Mouse (Mus musculus) hindbrain, embryonic 13.5 days (tissue): ENCODE results near the gene Apobec2. TPM values are rescaled to one million over a fixed set of nuclear protein-coding genes. Genes with fewer than 3 reads are reported as not detected.
"Not testable (repeated sequence)": the region's sequence is repeated elsewhere in the genome, so short reads cannot be mapped to it uniquely, and the experiment has no call there.

ENCODE experiments used
- ATAC-seq: fragments of 200-750 bp; cut with Nextera tagmentation; 2 replicates; pipeline ENCODE4 v1.8.0; 2017; ENCODE audit warnings: moderate TSS enrichment; ENCODE audit not compliant: low FRiP score
- H3K27ac ChIP-seq: fragments of 300-500 bp; sonication (generic); 2 replicates; pipeline ENCODE4 v1.5.1; 2015; ENCODE audit warnings: inconsistent platforms, mild to moderate bottlenecking, moderate library complexity
- H3K27me3 ChIP-seq: fragments of 300-500 bp; sonication (generic); 2 replicates; pipeline ENCODE4 v1.6.1; 2015; ENCODE audit warnings: mild to moderate bottlenecking, inconsistent platforms
- H3K36me3 ChIP-seq: fragments of 300-500 bp; sonication (generic); 2 replicates; pipeline ENCODE4 v1.6.1; 2015; ENCODE audit warnings: mild to moderate bottlenecking, inconsistent platforms
- H3K4me1 ChIP-seq: fragments of 300-500 bp; sonication (generic); replicated peaks from 2 replicates; pipeline ENCODE4 v1.6.1; 2015; ENCODE audit warnings: inconsistent platforms
- H3K4me2 ChIP-seq: fragments of 300-500 bp; sonication (generic); 2 replicates; pipeline ENCODE4 v1.6.1; 2015; ENCODE audit warnings: inconsistent platforms, mild to moderate bottlenecking, moderate library complexity
- H3K4me3 ChIP-seq: fragments of 300-500 bp; sonication (generic); 2 replicates; pipeline ENCODE4 v1.5.1; 2015; ENCODE audit warnings: mild to moderate bottlenecking, inconsistent platforms
- H3K9ac ChIP-seq: fragments of 300-500 bp; sonication (generic); 2 replicates; pipeline ENCODE4 v1.6.1; 2015; ENCODE audit warnings: mild to moderate bottlenecking, inconsistent platforms
- H3K9me3 ChIP-seq: fragments of 300-500 bp; sonication (generic); 2 replicates; pipeline ENCODE4 v1.6.1; 2016; ENCODE audit warnings: inconsistent platforms
- WGBS: fragments of 180-500 bp; shearing (Covaris S2); methylation state at CpG from one replicate; pipeline ENCODE4 v1.1.7; 2015; 5-methylcytosine and 5-hydroxymethylcytosine counted together
- polyA plus RNA-seq: library from polyadenylated mRNA; unstranded; fragments of >200 nt; fragmentation: Nextera tagmentation; extraction: Ambion mirVana; gene quantifications from 2 replicates; pipeline ENCODE4 v1.2.1, GENCODE M21; 2015

Gene Apobec2
- 0.67 and 0.81 TPM in 2 replicates for polyA plus RNA-seq

DNA sequence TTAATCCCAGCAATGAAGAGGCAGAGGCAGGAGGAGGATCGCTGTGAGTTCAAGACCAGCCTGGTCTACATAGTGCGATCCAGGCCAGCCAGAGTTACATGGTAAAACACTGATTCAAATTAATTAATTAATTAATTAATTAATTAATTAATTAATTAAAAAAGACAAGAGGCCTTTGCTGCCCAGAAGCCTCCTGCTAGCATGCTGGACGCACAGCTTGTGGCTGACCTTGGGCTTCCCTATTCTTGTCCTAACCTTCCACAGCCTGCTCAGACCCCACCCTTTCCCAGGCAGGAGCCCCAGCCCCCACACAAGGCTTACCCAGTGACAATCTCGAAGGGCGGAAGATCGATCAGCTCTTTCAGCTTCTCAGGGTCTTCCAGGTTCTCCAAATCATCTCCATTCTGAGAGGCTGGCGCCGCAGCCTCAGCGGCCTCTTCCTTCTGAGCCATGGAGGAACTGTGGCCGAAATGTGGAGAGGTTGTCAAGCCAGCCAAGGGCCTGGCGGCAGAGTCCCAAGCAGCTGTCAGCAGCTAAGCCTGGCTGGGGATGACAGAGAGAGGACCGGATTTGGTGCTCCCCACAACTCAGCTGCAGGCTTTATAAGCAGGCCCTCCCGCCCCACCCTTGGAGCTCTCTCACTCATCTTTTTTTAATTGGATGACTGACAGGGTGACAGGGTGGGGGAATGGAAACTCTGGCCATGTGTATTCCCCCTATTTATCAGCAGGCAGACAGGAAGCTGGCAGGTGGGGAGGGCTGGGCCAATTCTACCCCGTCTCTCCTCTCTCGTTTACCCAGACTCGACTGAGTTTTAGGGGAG, at the start of gene Apobec2:
TSS of gene Apobec2 (minus strand) at position 773 of the 823 bp plus-strand sequence.
- H3K27me3 ChIP-seq = no peaks in the 10 kb centered on the region
- no peak within 1 kb of the TSS; the same call in 1 of the 2 replicates for H3K27ac ChIP-seq
- no peaks in the 10 kb centered on the region for H3K9me3 ChIP-seq
- no peak within 1 kb of the TSS for H3K4me2 ChIP-seq
- H3K9ac ChIP-seq = no peak within 1 kb of the TSS
- peaks cover 27% of the 10 kb centered on the region for H3K4me1 ChIP-seq
- no peaks in the 10 kb centered on the region for H3K36me3 ChIP-seq
- WGBS = 74% methylated on average over 16 of the region's 16 CpGs
- H3K4me3 ChIP-seq = no peak within 1 kb of the TSS
- peak; percentile 53 for ATAC-seq

DNA sequence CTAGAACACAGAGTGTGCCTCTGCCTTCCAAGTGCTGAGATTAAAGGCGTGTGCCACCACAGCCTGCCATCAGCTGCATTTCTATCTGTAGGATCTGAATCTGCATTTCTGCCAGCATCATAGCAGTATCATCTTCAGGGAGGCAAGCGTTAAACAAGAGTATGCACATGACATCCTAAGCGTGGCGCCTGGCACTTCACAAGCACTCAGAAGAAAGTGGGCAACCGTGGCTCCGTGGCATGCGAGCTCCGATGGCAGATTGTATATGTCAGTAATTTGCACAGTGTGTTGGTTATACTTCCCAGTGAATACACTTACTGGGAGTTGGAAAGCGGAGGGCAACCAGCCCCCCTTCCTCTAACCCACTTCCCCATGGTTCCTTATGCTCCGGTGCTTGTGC, 47.2 kb upstream of the Apobec2 start:
- Histone ChIP-seq H3K4me2 (no peak overlapping the region), H3K4me3 (no peak overlapping the region), H3K36me3 (no peaks in the 10 kb centered on the region), H3K27me3 (no peaks in the 10 kb centered on the region), H3K4me1 (no peaks in the 10 kb centered on the region), H3K9ac (no peak overlapping the region), H3K27ac (no peak overlapping the region), H3K9me3 (no peaks in the 10 kb centered on the region)
- WGBS = 90% methylated on average over 10 of the region's 10 CpGs
- ATAC-seq = no peak

DNA sequence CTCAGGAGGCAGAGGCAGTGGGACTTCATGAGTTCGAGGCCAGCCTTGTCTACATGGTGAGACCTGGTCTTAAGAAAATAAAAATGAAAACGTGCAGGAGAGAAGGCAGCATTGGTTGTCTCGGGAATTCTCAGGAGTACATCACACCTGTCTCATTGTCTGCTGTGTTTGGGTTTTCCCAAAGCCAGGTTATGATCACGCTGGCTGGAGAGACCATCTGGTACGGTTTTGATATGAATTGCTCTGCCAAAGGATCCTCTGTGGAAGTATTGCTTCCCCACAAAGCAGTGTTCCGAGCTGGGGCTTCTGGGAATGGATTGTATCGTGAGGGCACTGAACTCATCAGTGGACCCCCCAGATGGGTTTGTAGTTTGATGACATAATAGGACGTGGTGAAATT, 42.7 kb upstream of the Apobec2 start:
- 82% methylated on average over 8 of the region's 8 CpGs for WGBS
- no peak overlapping the region for H3K9ac ChIP-seq

DNA sequence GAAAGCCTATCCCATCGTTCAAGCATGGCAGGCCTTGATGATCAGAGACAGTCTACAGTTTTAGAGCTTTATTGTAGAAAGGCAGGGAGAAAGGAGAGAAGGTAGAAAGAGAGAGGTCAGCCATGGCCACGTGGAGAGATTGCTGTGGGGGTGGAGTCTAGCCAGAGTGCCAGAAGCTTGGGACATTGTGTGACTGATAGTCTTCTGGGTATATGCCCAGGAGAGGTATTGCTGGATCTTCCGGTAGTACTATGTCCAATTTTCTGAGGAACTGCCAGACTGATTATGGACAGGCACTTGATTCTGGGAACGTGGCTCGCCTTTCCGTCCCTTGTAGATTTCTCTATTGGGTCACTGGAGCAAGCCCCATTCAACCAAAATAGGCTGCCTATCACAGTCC, 41.6 kb upstream of the Apobec2 start:
- not testable (repeated sequence) for ATAC-seq, H3K4me3 ChIP-seq, H3K27ac ChIP-seq, H3K4me2 ChIP-seq, H3K9me3 ChIP-seq, H3K4me1 ChIP-seq, H3K27me3 ChIP-seq, H3K9ac ChIP-seq, H3K36me3 ChIP-seq
- WGBS = 84% methylated on average over 6 of the region's 6 CpGs

More for the DNA sequence above, 42.7 kb upstream of the Apobec2 start:
- no peak for ATAC-seq
- H3K4me2 ChIP-seq = no peak overlapping the region
- H3K36me3 ChIP-seq = no peaks in the 10 kb centered on the region
- H3K4me3 ChIP-seq = no peak overlapping the region
- H3K27me3 ChIP-seq = no peaks in the 10 kb centered on the region
- H3K4me1 ChIP-seq = no peaks in the 10 kb centered on the region
- H3K9me3 ChIP-seq = no peaks in the 10 kb centered on the region
- H3K27ac ChIP-seq = no peak overlapping the region

DNA sequence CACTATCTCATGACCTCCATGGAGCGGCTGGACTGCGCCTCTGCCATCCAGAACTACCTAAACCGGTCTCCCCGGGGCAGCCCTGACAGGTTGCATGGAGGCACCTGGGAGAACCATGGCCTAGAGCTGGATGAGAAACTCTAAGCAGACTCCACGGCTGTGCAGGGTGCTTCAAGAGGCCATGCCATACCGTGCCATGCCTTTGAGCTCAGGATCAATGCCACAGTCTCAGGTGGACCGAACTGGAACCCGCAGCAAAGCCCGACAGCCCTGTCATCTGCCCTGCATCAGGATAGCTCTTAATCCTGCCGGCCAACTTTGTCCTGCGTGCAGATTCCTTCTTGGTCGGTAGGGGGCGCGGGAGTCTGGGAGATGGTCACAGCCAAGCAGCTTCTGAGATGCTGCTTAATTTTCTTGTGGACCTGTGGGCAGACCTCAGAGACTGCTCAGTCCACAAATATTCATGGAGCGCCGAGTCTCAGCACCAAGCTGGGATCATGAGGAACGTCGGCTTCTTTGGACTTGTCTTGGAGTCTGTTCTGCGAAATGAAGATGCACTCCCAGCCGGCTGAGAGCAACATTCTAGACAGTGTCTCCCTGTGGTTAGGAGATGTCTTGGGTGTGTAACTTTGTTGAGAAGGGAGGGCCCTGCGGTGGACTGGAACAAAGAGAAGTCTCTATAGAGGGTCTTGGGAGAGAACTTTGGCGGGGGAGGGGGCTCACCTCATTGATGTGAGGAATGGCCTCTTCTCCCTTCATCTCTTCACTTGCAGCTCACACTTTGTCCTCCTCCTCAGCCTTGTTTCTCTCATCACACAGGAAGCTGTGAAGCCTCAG, 34.9 kb upstream of the Apobec2 start:
- Histone ChIP-seq H3K27ac (no peak overlapping the region), H3K36me3 (no peaks in the 10 kb centered on the region), H3K4me1 (0 out of 2 replicates have a peak, but pooled peaks cover 5% of the 10 kb centered on the region), H3K9me3 (no peaks in the 10 kb centered on the region), H3K4me3 (peak overlapping the region; percentile 21), H3K4me2 (peak overlapping the region; percentile 44), H3K9ac (no peak overlapping the region), H3K27me3 (peaks cover 11% of the 10 kb centered on the region; the same call in 1 of the 2 replicates)
- WGBS = 10% methylated on average over 22 of the region's 22 CpGs
- peak; percentile 93 for ATAC-seq

DNA sequence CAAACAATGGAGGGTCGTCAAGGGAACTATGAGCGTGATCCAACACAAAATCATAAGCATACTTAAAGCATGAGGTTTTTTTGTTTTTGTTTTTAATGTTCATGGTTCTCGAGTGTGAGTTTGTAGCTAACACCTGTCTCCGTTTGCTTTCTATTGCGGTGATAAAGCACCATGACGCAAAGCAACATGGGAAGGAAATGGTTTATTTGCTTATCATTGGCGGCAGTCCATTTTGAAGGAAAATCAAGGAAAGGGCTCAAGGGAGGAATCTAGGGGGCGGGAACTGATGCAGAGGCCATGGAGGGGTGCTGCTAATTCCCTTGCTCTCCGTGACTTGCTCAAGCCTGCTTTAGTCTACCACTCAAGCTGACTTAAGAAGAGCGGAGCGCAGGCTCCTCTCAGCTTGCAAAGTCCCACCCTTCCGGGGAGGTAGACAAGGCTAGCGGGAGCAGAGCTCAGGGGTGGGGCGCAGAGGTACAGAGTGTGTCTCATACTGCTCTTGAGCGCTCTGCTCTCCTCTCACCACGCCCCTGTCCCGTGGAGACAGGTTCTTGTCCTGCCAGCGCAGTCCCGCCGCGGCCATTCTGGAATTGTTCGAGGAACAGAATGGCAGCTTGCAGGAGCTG, 34.2 kb upstream of the Apobec2 start:
- Histone ChIP-seq H3K36me3 (no peaks in the 10 kb centered on the region), H3K4me3 (peak overlapping the region; percentile 21), H3K9ac (no peak overlapping the region), H3K27me3 (peaks cover 11% of the 10 kb centered on the region; the same call in 1 of the 2 replicates), H3K27ac (no peak overlapping the region), H3K4me2 (peak overlapping the region; percentile 44), H3K9me3 (no peaks in the 10 kb centered on the region), H3K4me1 (0 out of 2 replicates have a peak, but pooled peaks cover 5% of the 10 kb centered on the region)
- 50% methylated on average over 22 of the region's 22 CpGs for WGBS
- peak; percentile 44; the same call in 1 of the 2 replicates for ATAC-seq

DNA sequence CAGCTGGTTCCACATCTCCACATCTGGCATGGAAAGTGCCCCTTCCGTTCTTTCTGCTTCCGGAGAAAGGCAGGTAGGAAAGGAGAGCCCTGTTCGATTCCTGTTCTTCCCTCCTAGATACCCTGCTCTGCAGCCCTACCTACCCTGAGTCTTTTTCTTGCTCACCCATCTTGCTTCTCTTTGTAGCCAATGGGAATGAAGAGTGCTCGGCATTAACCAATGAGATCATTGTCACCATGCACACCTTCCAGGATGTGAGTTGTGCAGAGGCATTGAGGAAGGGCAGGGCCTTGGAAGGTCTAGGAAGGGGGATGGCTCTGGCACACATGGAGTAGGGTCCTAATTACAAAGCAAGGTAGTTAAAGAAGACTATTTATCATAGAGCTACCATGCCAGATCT, 30.7 kb upstream of the Apobec2 start:
- Histone ChIP-seq H3K4me2 (no peak overlapping the region), H3K4me1 (0 out of 2 replicates have a peak, but pooled peaks cover 5% of the 10 kb centered on the region), H3K27ac (no peak overlapping the region), H3K9me3 (no peaks in the 10 kb centered on the region), H3K27me3 (peaks cover 11% of the 10 kb centered on the region; the same call in 1 of the 2 replicates), H3K36me3 (no peaks in the 10 kb centered on the region), H3K9ac (no peak overlapping the region), H3K4me3 (no peak overlapping the region)
- WGBS = 93% methylated on average over 4 of the region's 4 CpGs
- no peak for ATAC-seq

DNA sequence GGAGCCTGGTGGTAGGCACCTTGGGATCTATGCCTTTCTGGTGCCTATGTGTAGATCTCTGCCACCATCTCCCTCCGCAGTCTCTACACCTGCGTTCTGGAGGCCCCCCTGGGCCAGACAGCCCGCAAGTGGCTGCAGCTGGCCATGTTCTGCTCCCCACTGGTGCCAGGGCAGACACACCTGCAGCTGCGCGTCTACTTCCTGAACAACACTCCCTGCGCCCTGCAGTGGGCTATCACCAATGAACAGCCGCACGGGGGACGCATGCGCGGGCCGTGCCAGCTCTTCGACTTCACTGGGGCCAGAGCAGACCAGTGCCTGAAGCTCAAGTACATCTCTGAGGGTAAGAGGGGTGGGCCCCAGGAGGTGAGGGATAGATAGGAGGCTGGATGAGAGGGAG, 29.4 kb upstream of the Apobec2 start:
- no peak for ATAC-seq
- Histone ChIP-seq H3K27me3 (peaks cover 7% of the 10 kb centered on the region; the same call in 1 of the 2 replicates), H3K27ac (no peak overlapping the region), H3K4me1 (no peaks in the 10 kb centered on the region), H3K9ac (no peak overlapping the region), H3K4me3 (no peak overlapping the region), H3K4me2 (no peak overlapping the region), H3K36me3 (no peaks in the 10 kb centered on the region), H3K9me3 (no peaks in the 10 kb centered on the region)
- WGBS = 97% methylated on average over 13 of the region's 13 CpGs

DNA sequence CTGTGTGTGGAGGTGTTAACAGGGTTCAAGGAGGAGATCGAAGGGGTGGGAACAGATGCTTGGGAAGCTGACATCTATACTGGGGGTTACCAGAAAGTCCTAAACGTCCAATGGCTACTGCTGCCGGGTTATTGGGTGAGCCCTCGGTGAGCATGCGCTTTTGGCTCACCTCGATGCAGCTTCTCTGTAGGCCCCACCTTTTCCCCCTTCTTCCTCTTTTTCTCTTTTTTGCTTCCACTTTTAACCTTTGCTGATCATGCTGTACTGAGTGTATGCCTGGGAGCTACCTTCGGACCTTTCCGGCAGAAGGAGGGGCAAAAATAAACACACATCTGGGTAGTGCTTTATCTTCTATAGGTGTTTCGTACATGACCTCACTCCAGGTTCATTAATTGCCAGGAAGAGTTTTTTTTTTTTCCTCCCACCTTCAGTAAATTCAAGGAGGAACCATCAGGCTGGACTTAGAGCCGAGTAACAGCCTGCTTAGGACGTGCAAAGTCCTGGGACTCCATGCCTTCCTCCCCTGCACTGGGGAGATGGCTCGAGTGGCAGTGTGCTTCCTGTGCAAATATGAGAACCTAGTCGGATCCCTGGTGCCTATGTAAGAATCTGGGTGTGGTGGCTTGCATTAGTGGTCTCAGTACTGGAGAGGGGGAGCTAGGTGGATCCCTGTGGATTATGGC, 25.4 kb upstream of the Apobec2 start:
- Histone ChIP-seq H3K36me3 (no peaks in the 10 kb centered on the region), H3K27ac (no peak overlapping the region), H3K9me3 (no peaks in the 10 kb centered on the region), H3K4me1 (no peaks in the 10 kb centered on the region), H3K9ac (no peak overlapping the region), H3K4me2 (no peak overlapping the region), H3K27me3 (no peaks in the 10 kb centered on the region), H3K4me3 (no peak overlapping the region)
- no peak for ATAC-seq
- 88% methylated on average over 13 of the region's 13 CpGs for WGBS

DNA sequence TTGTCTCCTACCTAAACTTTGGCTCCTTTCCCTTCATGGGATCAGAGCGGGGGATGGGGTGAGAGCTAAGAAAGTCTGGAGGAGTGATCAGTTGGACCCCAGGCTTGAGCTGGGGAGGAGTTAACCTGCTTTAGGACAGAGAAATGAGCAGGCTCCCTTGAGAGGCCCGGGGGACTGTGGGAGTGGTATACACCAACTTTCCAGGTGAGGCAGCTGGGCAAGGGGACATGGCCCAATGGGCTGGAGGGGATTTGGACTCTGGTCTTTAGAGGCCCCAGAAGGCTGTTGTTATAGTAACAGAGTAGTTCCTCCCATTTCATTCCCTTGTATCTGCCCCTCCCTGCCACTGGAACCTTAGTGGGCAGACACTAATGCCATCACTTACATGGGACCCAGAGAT, 23.2 kb upstream of the Apobec2 start:
- H3K9me3 ChIP-seq = no peaks in the 10 kb centered on the region
- WGBS = 90% methylated on average over 2 of the region's 2 CpGs
- peaks cover 11% of the 10 kb centered on the region for H3K4me1 ChIP-seq
- H3K4me2 ChIP-seq = no peak overlapping the region
- H3K4me3 ChIP-seq = no peak overlapping the region
- no peaks in the 10 kb centered on the region for H3K36me3 ChIP-seq
- ATAC-seq = no peak
- no peak overlapping the region for H3K9ac ChIP-seq
- H3K27ac ChIP-seq = no peak overlapping the region
- H3K27me3 ChIP-seq = no peaks in the 10 kb centered on the region

DNA sequence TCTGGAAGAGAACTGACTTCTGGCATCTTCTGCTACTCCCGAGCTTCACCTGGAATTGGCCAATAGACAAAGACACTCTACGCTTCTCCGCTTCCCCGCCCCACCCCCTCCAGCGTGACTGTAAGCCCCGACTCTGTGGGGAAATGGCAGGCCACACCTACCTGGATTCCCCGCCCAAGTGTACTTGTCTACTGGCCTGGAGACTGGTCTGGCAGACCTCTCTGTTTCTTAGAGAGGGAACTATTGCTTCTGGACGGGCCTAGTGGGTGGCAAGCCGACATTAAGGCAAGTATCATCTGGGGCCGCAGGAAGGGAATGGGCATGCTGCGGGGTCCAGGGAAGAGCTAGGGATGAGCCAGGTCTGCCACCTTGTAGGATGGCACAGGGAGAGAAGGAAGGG, 22.0 kb upstream of the Apobec2 start, which contains the start of gene Unc5cl:
TSS of gene Unc5cl (plus strand) at position 214 of the 400 bp plus-strand sequence.
- Histone ChIP-seq H3K27ac (no peak within 1 kb of the TSS), H3K9ac (no peak within 1 kb of the TSS), H3K27me3 (peaks cover 3% of the 10 kb centered on the region; the same call in 1 of the 2 replicates), H3K36me3 (no peaks in the 10 kb centered on the region), H3K4me2 (no peak within 1 kb of the TSS), H3K4me3 (no peak within 1 kb of the TSS), H3K4me1 (peaks cover 11% of the 10 kb centered on the region), H3K9me3 (no peaks in the 10 kb centered on the region)
- no peak for ATAC-seq
- WGBS = 69% methylated on average over 11 of the region's 11 CpGs
